Mouse (Mus musculus) liver, embryonic 14.5 days (tissue): ENCODE measurements around the gene Zfp296.

ENCODE experiments used
- CTCF ChIP-seq: IDR thresholded peaks from 2 replicates; pipeline ENCODE4 v1.5.1; 2016; ENCODE audit warnings: antibody characterized with exemption, low read depth, control low read depth
- EP300 ChIP-seq: IDR thresholded peaks from 2 replicates; pipeline ENCODE4 v1.6.1; 2016; ENCODE audit warnings: antibody characterized with exemption, low read depth

DNA sequence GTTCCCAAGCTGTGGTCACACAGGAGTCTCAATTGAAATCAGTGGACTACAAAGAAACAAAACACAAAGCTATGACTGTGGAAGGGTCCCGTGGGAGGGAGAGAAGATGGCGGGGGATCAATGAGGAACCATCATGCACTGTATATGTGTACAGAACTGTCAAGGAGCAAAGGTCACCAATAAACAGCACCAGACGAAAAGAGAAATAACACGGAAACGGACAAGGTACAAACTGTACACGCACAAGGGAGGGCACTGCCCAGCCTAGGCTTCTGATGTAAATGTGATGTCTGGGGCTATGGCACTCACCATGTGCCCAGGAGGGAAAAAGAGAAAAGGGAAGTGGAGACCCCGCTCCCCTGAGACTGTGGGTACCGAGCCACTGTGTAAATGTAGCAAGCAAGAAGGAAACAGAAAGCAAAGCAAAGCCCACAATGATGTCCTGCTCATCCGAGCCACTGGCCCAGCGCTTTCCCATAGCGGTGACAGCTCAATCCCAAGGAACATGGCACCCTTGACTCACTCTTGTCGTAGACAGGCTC lies 38.0 kb downstream of the Zfp296 start:
- TF ChIP-seq EP300, result no peak
- TF ChIP-seq CTCF, result no peak
